In genomic region chr1:173694270-173694669, GRCm38 (mm10) we compare ENCODE assay signal across 28 mouse cellular contexts. TPM values are rescaled to one million over a fixed set of nuclear protein-coding genes. Genes with fewer than 3 reads are reported as not detected.
DNase-seq lines count a peak whose midpoint lies in the region; ATAC-seq and TF ChIP-seq lines count a peak whose summit lies in the region.
"Had no signal": no experiment of that assay in that cellular context is flagged by ENCODE, and none has a peak within 500 bp of the region (broad histone marks: within the 10 kb centered on the region; RNA-seq: fewer than 3 reads in every experiment).

No protein-coding gene starts in this region.

- no peak overlapping the region for H3K27ac ChIP-seq in heart, embryonic 12.5 days (ENCODE audit: poor library complexity, severe bottlenecking)
- no peak overlapping the region for H3K27ac ChIP-seq in thymus, adult 2 months (ENCODE audit: control insufficient read depth, insufficient read depth, low read length)
- H3K27ac ChIP-seq: forebrain, embryonic 10.5 days; forebrain, embryonic 13.5 days; heart, embryonic 13.5 days; hindbrain, embryonic 14.5 days; hindbrain, postnatal 0 days had no signal

- 88% methylated on average over 1 of the region's 1 CpGs for WGBS in heart, embryonic 12.5 days
- WGBS in thymus, adult 2 months: 52% methylated on average over 1 of the region's 1 CpGs

- DNase-seq in heart, adult 8-10 months (ENCODE audit: low spot score): peak; percentile 2
- DNase-seq in skeletal muscle tissue, adult 2 months (ENCODE audit: low read depth, low spot score): peak; percentile 3
- no peak for DNase-seq in yolk sac, embryonic 10.5 days (ENCODE audit: low spot score)
- no peak for DNase-seq in thymus, adult 2 months
- DNase-seq: adrenal gland, adult 8-10 months; adrenal gland, postnatal 25 days; cerebellum, adult 18-20 months; cerebellum, adult 9-10 months; cerebellum, postnatal 14 days; gastrocnemius, postnatal 10 days; gastrocnemius, postnatal 36 days; heart, adult 11 months; heart, postnatal 14 days; heart, postnatal 4 days had no signal

- no peak overlapping the region for H3K9ac ChIP-seq in heart, embryonic 12.5 days
- H3K9ac ChIP-seq: forebrain, embryonic 13.5 days; heart, embryonic 13.5 days; hindbrain, embryonic 14.5 days had no signal

- no peak overlapping the region for H3K4me2 ChIP-seq in heart, embryonic 12.5 days
- H3K4me2 ChIP-seq: forebrain, embryonic 13.5 days; heart, embryonic 13.5 days; hindbrain, embryonic 14.5 days had no signal

- no peaks in the 10 kb centered on the region for H3K27me3 ChIP-seq in heart, embryonic 12.5 days (replicated peaks)
- H3K27me3 ChIP-seq in thymus, adult 2 months (ENCODE audit: control insufficient read depth, insufficient read depth, low read length): no peaks in the 10 kb centered on the region
- H3K27me3 ChIP-seq: forebrain, embryonic 13.5 days; heart, embryonic 13.5 days had no signal

- no peak for TF ChIP-seq CTCF in thymus, adult 2 months (IDR thresholded peaks at IDR 0.05; ENCODE audit: borderline replicate concordance, control insufficient read depth, extremely low read depth, insufficient read depth, low read length, poor library complexity)

- H3K4me1 ChIP-seq in heart, embryonic 12.5 days (replicated peaks): no peaks in the 10 kb centered on the region
- no peaks in the 10 kb centered on the region for H3K4me1 ChIP-seq in thymus, adult 2 months (replicated peaks; ENCODE audit: control insufficient read depth, insufficient read depth, low read length)
- H3K4me1 ChIP-seq: forebrain, embryonic 10.5 days; forebrain, embryonic 13.5 days; heart, embryonic 13.5 days had no signal

- TF ChIP-seq POLR2A in thymus, adult 2 months (IDR thresholded peaks at IDR 0.05; ENCODE audit: control insufficient read depth, extremely low read depth, insufficient read depth, low read length, poor library complexity): no peak

- no peaks in the 10 kb centered on the region for H3K36me3 ChIP-seq in heart, embryonic 12.5 days
- no peaks in the 10 kb centered on the region for H3K36me3 ChIP-seq in thymus, adult 2 months (ENCODE audit: control insufficient read depth, insufficient read depth, low read length)
- H3K36me3 ChIP-seq: forebrain, embryonic 10.5 days; heart, embryonic 13.5 days had no signal

- no peaks in the 10 kb centered on the region for H3K9me3 ChIP-seq in heart, embryonic 12.5 days (replicated peaks)
- H3K9me3 ChIP-seq: forebrain, embryonic 10.5 days; forebrain, embryonic 13.5 days; heart, embryonic 13.5 days had no signal

- ATAC-seq in heart, embryonic 12.5 days (ENCODE audit: insufficient number of reproducible peaks, low FRiP score): no peak
- ATAC-seq in granulocyte monocyte progenitor cell, adult 5-6 weeks (replicated peaks; ENCODE audit: poor library complexity, severe bottlenecking): peak; percentile 89
- ATAC-seq: activated CD4-positive, CD25-positive, alpha-beta regulatory T cell, adult 4 months; forebrain, embryonic 13.5 days; forebrain, embryonic 16.5 days; hindbrain, postnatal 0 days; inflammation-experienced regulatory T-cells, adult 6 months had no signal

- no peak overlapping the region for H3K4me3 ChIP-seq in heart, embryonic 12.5 days
- no peak overlapping the region for H3K4me3 ChIP-seq in thymus, adult 2 months (ENCODE audit: control insufficient read depth, insufficient read depth, low read length)
- H3K4me3 ChIP-seq: forebrain, embryonic 10.5 days; forebrain, embryonic 13.5 days; heart, embryonic 13.5 days had no signal

RNA-seq across cellular contexts. Expression of gene Ifi208, which starts 20.8 kb away (rescaled TPM):
- total RNA-seq in heart, adult 8-10 months (2022): 1 to 10 TPM in 1 of 4 experiments, under 1 TPM in 3; 0.75 to 1.2 (median 0.87) TPM
- polyA plus RNA-seq in heart, embryonic 12.5 days (2016; fragmentation: Nextera tagmentation; extraction: Ambion mirVana): 0.06 TPM in 2 replicates
- not detected in 2 replicates for total RNA-seq in granulocyte monocyte progenitor cell, adult 5-6 weeks (2014; fragmentation: Nextera tagmentation)
- total RNA-seq in granulocyte monocyte progenitor cell, adult 5-6 weeks (2017): not detected in 2 replicates
- polyA plus RNA-seq in thymus, adult 2 months (2012; rRNA removed): 21.0 and 21.1 TPM in 2 replicates
- total RNA-seq: ES-E14; gastrocnemius, postnatal 10 days had no signal
- polyA plus RNA-seq: cortical plate, adult 2 months; embryonic facial prominence, embryonic 14.5 days; forebrain, embryonic 10.5 days; forebrain, embryonic 13.5 days; heart, embryonic 13.5 days; hindbrain, embryonic 11.5 days; hindbrain, embryonic 14.5 days; hindbrain, postnatal 0 days had no signal

RNA-seq across cellular contexts. Expression of gene Ifi207, which starts 47.3 kb away (rescaled TPM):
- total RNA-seq in heart, adult 8-10 months (2022): 1 to 10 TPM; 4.4 to 7.6 (median 5.2) TPM
- 0.15 and 0.30 TPM in 2 replicates for polyA plus RNA-seq in heart, embryonic 12.5 days (2016; fragmentation: Nextera tagmentation; extraction: Ambion mirVana)
- total RNA-seq in granulocyte monocyte progenitor cell, adult 5-6 weeks (2014; fragmentation: Nextera tagmentation): not detected in 2 replicates
- total RNA-seq in granulocyte monocyte progenitor cell, adult 5-6 weeks (2017): 0.41 and 1.1 TPM in 2 replicates
- polyA plus RNA-seq in thymus, adult 2 months (2012; rRNA removed): 9.3 and 10.6 TPM in 2 replicates
- total RNA-seq: ES-E14 had no signal

Comparison
In these comparisons a context has a peak if more than half of its experiments do, and no peak if none do; other contexts are left out.
1. DNase-seq: peak in heart, adult 8-10 months (single experiment) and skeletal muscle tissue, adult 2 months (single experiment); none in yolk sac, embryonic 10.5 days (single experiment) and thymus, adult 2 months (single experiment).